ENCODE assay signal across 10 mouse cellular contexts in the genomic region with DNA sequence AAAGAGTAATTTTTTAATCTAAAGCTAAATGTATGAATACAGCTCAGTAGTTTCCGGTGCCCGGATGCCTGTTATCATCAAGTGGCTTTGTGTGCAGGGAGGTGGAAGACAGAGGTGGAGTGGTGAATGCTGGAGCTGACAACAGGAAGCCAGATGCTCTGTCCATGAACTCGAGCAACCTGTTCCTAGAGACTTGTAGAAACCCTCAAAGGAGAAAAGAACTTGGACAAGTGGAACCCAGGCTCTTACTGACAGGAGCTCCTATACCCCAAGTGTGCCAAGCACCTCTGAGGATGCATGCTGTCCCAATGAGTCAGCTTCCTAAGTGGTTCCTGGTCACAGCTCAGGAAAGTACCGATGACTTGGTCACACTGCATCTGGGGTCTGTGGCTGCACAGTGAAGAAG. TPM values are rescaled to one million over a fixed set of nuclear protein-coding genes. Genes with fewer than 3 reads are reported as not detected.
DNase-seq lines count a peak whose midpoint lies in the region; ATAC-seq and TF ChIP-seq lines count a peak whose summit lies in the region.
"Had no signal": no experiment of that assay in that cellular context is flagged by ENCODE, and none has a peak within 500 bp of the region (broad histone marks: within the 10 kb centered on the region; RNA-seq: fewer than 3 reads in every experiment).

No protein-coding gene starts in this region.

- WGBS in kidney, adult 2 months: 70% methylated on average over 4 of the region's 4 CpGs
- WGBS in lung, postnatal 0 days: 40% methylated on average over 4 of the region's 4 CpGs

- no peaks in the 10 kb centered on the region for H3K36me3 ChIP-seq in kidney, adult 2 months (ENCODE audit: control insufficient read depth, insufficient read depth, low read length)
- no peaks in the 10 kb centered on the region for H3K36me3 ChIP-seq in lung, postnatal 0 days (ENCODE audit: insufficient read depth, low read length)

- H3K9ac ChIP-seq in lung, postnatal 0 days (replicated peaks; ENCODE audit: low read depth): no peak overlapping the region

- peak; percentile 94 for ATAC-seq in lung, postnatal 0 days

- no peak for DNase-seq in kidney, adult 2 months
- no peak for DNase-seq in kidney, postnatal 36 days
- peak; percentile 93 for DNase-seq in MEL-GATA-1-ER (ENCODE audit: extremely low read depth, low read depth)
- DNase-seq in lung, postnatal 0 days (ENCODE audit: low spot score): peak; percentile 91
- DNase-seq in right cerebral cortex, postnatal 10 days (ENCODE audit: low spot score in 2 of 2): no peak
- DNase-seq in retina, embryonic 14.5 days (ENCODE audit: low spot score): no peak
- DNase-seq in ovary, postnatal 36 days (ENCODE audit: low spot score): no peak
- DNase-seq: cerebellum, adult 9-11 months; thymus, postnatal 25 days had no signal

- no peaks in the 10 kb centered on the region for H3K27me3 ChIP-seq in kidney, adult 2 months (replicated peaks; ENCODE audit: control insufficient read depth, insufficient read depth, low read length)
- no peaks in the 10 kb centered on the region for H3K27me3 ChIP-seq in lung, postnatal 0 days (replicated peaks; ENCODE audit: insufficient read depth, low read length)

- H3K27ac ChIP-seq in kidney, adult 2 months (ENCODE audit: insufficient read depth, low read depth, low read length): peak overlapping the region; percentile 43; the same call in 1 of the 2 replicates
- peak overlapping the region; percentile 69 for H3K27ac ChIP-seq in embryonic fibroblast, embryonic 13.5 days (ENCODE audit: insufficient read depth, low read length)
- H3K27ac ChIP-seq in lung, postnatal 0 days (ENCODE audit: low read length): peak overlapping the region; percentile 89; the same call in 1 of the 2 replicates

- no peak for TF ChIP-seq POLR2A in kidney, adult 2 months (IDR thresholded peaks at IDR 0.05; ENCODE audit: low read depth, low read length)
- TF ChIP-seq POLR2A in embryonic fibroblast, embryonic 13.5 days (IDR thresholded peaks at IDR 0.05; ENCODE audit: low read depth, low read length): no peak

- peaks cover 14% of the 10 kb centered on the region for H3K4me1 ChIP-seq in kidney, adult 2 months (ENCODE audit: control insufficient read depth, insufficient read depth, low read length)
- H3K4me1 ChIP-seq in embryonic fibroblast, embryonic 13.5 days (ENCODE audit: control insufficient read depth, insufficient read depth, low read length): peaks cover 11% of the 10 kb centered on the region
- peaks cover 5% of the 10 kb centered on the region; the same call in 1 of the 2 replicates for H3K4me1 ChIP-seq in lung, postnatal 0 days (ENCODE audit: insufficient read depth, low read depth, low read length)

- H3K9me3 ChIP-seq in lung, postnatal 0 days (ENCODE audit: low read length): no peaks in the 10 kb centered on the region

- H3K4me2 ChIP-seq in lung, postnatal 0 days (replicated peaks; ENCODE audit: low read depth, low read length): no peak overlapping the region

- TF ChIP-seq CTCF in kidney, adult 2 months (conservative IDR thresholded peaks at IDR 0.05; ENCODE audit: insufficient read depth, insufficient read length, low read depth, low read length): no peak
- no peak for TF ChIP-seq CTCF in embryonic fibroblast, embryonic 13.5 days (IDR thresholded peaks at IDR 0.05; ENCODE audit: borderline replicate concordance, insufficient read depth, low read length)
- no peak for TF ChIP-seq CTCF in lung, postnatal 0 days (IDR thresholded peaks at IDR 0.05)

- no peak overlapping the region for H3K4me3 ChIP-seq in kidney, adult 2 months (ENCODE audit: insufficient read depth, low read depth, low read length)
- no peak overlapping the region for H3K4me3 ChIP-seq in embryonic fibroblast, embryonic 13.5 days (ENCODE audit: insufficient read depth, low read length)
- H3K4me3 ChIP-seq in lung, postnatal 0 days (ENCODE audit: low read depth, low read length): no peak overlapping the region

- peak; percentile 97 for TF ChIP-seq EP300 in lung, postnatal 0 days (IDR thresholded peaks at IDR 0.05)

RNA-seq across cellular contexts. Expression of a gene that starts 41.1 kb away (rescaled TPM):
- polyA plus RNA-seq in kidney, adult 2 months (2012; rRNA removed): 9.7 and 12.6 TPM in 2 replicates
- 6.4 and 12.0 TPM in 2 replicates for polyA plus RNA-seq in embryonic fibroblast, embryonic 13.5 days (2011; ENCODE audit: insufficient read length, low read depth, missing spikeins)
- polyA plus RNA-seq in lung, postnatal 0 days (2015; fragmentation: Nextera tagmentation; extraction: Ambion mirVana): 1.8 and 2.3 TPM in 2 replicates

Comparison
In these comparisons a context has a peak if more than half of its experiments do, and no peak if none do; other contexts are left out.
1. DNase-seq: peak in MEL-GATA-1-ER (single experiment) and lung, postnatal 0 days (single experiment); none in kidney, adult 2 months (single experiment), kidney, postnatal 36 days (0 of 2), right cerebral cortex, postnatal 10 days (0 of 2), retina, embryonic 14.5 days (single experiment) and ovary, postnatal 36 days (single experiment).
2. Peak in every context shown above with its lines, with median percentiles within 50 percentile points of each other: H3K27ac ChIP-seq.